Mouse (Mus musculus) ES-Bruce4 (cell line): Measurements from ENCODE around the gene Gm17651. TPM values are rescaled to one million over a fixed set of nuclear protein-coding genes. Genes with fewer than 3 reads are reported as not detected.

Source experiments
- H3K27ac ChIP-seq: 2 replicates; pipeline ENCODE4 v1.5.1; 2012; ENCODE audit warnings: low read length, inconsistent platforms; ENCODE audit not compliant: insufficient read depth
- H3K27me3 ChIP-seq: 2 replicates; pipeline ENCODE4 v1.6.1; 2012; ENCODE audit warnings: mild to moderate bottlenecking, low read length, inconsistent platforms; ENCODE audit not compliant: control insufficient read depth, poor library complexity, insufficient read depth, severe bottlenecking
- H3K36me3 ChIP-seq: 2 replicates; pipeline ENCODE4 v1.6.1; 2012; ENCODE audit warnings: inconsistent platforms, mild to moderate bottlenecking, low read length, moderate library complexity; ENCODE audit not compliant: control insufficient read depth, poor library complexity, insufficient read depth, severe bottlenecking
- H3K4me1 ChIP-seq: one replicate; pipeline ENCODE4 v1.8.1; 2011; ENCODE audit warnings: low read length; ENCODE audit not compliant: control insufficient read depth, insufficient read depth
- H3K4me3 ChIP-seq: 2 replicates; pipeline ENCODE4 v1.5.1; 2011; ENCODE audit warnings: low read depth, mild to moderate bottlenecking, low read length
- H3K9ac ChIP-seq: 2 replicates; pipeline ENCODE4 v1.6.1; 2012; ENCODE audit warnings: low read depth, mild to moderate bottlenecking, inconsistent platforms; ENCODE audit not compliant: poor library complexity, severe bottlenecking
- H3K9me3 ChIP-seq: replicated peaks from 2 replicates; pipeline ENCODE4 v1.6.1; 2012; ENCODE audit warnings: mild to moderate bottlenecking, low read length, inconsistent platforms; ENCODE audit not compliant: control insufficient read depth, poor library complexity, insufficient read depth, severe bottlenecking
- CTCF ChIP-seq: IDR thresholded peaks from one replicate; pipeline ENCODE4 v1.8.1; 2011; ENCODE audit warnings: low read depth, low read length
- EP300 ChIP-seq: IDR thresholded peaks from 2 replicates; pipeline ENCODE4 v1.6.1; 2011; ENCODE audit warnings: low read depth, low read length; ENCODE audit not compliant: insufficient read depth
- POLR2A ChIP-seq: IDR thresholded peaks from one replicate; pipeline ENCODE4 v1.8.1; 2011; ENCODE audit warnings: low read length; ENCODE audit not compliant: insufficient read depth
- polyA plus RNA-seq: library from polyadenylated mRNA; stranded (reverse); fragments of >200 nt; gene quantifications from 2 replicates; pipeline ENCODE4 v1.2.4, GENCODE M21; 2011; ENCODE audit warnings: low read depth; ENCODE audit not compliant: missing spikeins, insufficient read depth, insufficient read length

Gm17651 gene
- polyA plus RNA-seq, 1 experiment, result not detected

- Histone ChIP-seq H3K27ac (no peak overlapping the region), H3K27me3 (no peaks in the 10 kb centered on the region), H3K36me3 (peaks cover 9% of the 10 kb centered on the region; the same call in 1 of the 2 replicates), H3K4me3 (no peak overlapping the region), H3K9ac (no peak overlapping the region), H3K4me1 (no peaks in the 10 kb centered on the region), H3K9me3 (no peaks in the 10 kb centered on the region)
- TF ChIP-seq CTCF, result no peak
- TF ChIP-seq EP300, result no peak
- TF ChIP-seq POLR2A, result no peak
Observed at GRCm38 (mm10) chr3:97667093-97667675, 7.3 kb downstream of the Gm17651 start.

GRCm38 (mm10) chr3:97666154-97666553 lies 8.3 kb downstream of the Gm17651 start:
- H3K4me1 ChIP-seq, result no peaks in the 10 kb centered on the region
- no peak overlapping the region for H3K9ac ChIP-seq
- H3K36me3 ChIP-seq, result peaks cover 9% of the 10 kb centered on the region; the same call in 1 of the 2 replicates
- no peaks in the 10 kb centered on the region for H3K9me3 ChIP-seq
- no peak overlapping the region for H3K27ac ChIP-seq
- TF ChIP-seq CTCF, result no peak
- TF ChIP-seq EP300, result no peak
- no peak for TF ChIP-seq POLR2A
- no peaks in the 10 kb centered on the region for H3K27me3 ChIP-seq
- H3K4me3 ChIP-seq, result no peak overlapping the region

- H3K27me3 ChIP-seq, result no peaks in the 10 kb centered on the region
- TF ChIP-seq CTCF, result no peak
- no peak for TF ChIP-seq EP300
- TF ChIP-seq POLR2A, result no peak
- no peaks in the 10 kb centered on the region for H3K4me1 ChIP-seq
- no peak overlapping the region for H3K27ac ChIP-seq
- peaks cover 9% of the 10 kb centered on the region; the same call in 1 of the 2 replicates for H3K36me3 ChIP-seq
- H3K9ac ChIP-seq, result no peak overlapping the region
- H3K4me3 ChIP-seq, result no peak overlapping the region
- H3K9me3 ChIP-seq, result no peaks in the 10 kb centered on the region
Observed at GRCm38 (mm10) chr3:97665525-97665924, 9.0 kb downstream of the Gm17651 start.

GRCm38 (mm10) chr3:97661206-97661605 lies 13.3 kb downstream of the Gm17651 start:
- H3K9me3 ChIP-seq, result no peaks in the 10 kb centered on the region
- no peak for TF ChIP-seq EP300
- no peak for TF ChIP-seq POLR2A
- TF ChIP-seq CTCF, result no peak
- no peak overlapping the region for H3K27ac ChIP-seq
- no peak overlapping the region for H3K4me3 ChIP-seq
- no peaks in the 10 kb centered on the region for H3K4me1 ChIP-seq
- 0 out of 2 replicates have a peak, but pooled peaks cover 5% of the 10 kb centered on the region for H3K36me3 ChIP-seq
- no peaks in the 10 kb centered on the region for H3K27me3 ChIP-seq
- H3K9ac ChIP-seq, result no peak overlapping the region

GRCm38 (mm10) chr3:97659746-97660145 lies 14.7 kb downstream of the Gm17651 start:
- Histone ChIP-seq H3K9me3 (no peaks in the 10 kb centered on the region), H3K36me3 (0 out of 2 replicates have a peak, but pooled peaks cover 5% of the 10 kb centered on the region), H3K27me3 (no peaks in the 10 kb centered on the region), H3K9ac (no peak overlapping the region), H3K4me1 (no peaks in the 10 kb centered on the region), H3K4me3 (no peak overlapping the region), H3K27ac (no peak overlapping the region)
- no peak for TF ChIP-seq CTCF
- no peak for TF ChIP-seq EP300
- no peak for TF ChIP-seq POLR2A

- H3K27ac ChIP-seq, result no peak overlapping the region
- no peaks in the 10 kb centered on the region for H3K4me1 ChIP-seq
- peak overlapping the region; percentile 89 for H3K4me3 ChIP-seq
- no peaks in the 10 kb centered on the region for H3K27me3 ChIP-seq
- H3K9ac ChIP-seq, result peak overlapping the region; percentile 85
- TF ChIP-seq CTCF, result no peak
- TF ChIP-seq EP300, result no peak
- TF ChIP-seq POLR2A, result no peak
- no peaks in the 10 kb centered on the region for H3K9me3 ChIP-seq
- 0 out of 2 replicates have a peak, but pooled peaks cover 2% of the 10 kb centered on the region for H3K36me3 ChIP-seq
Observed at GRCm38 (mm10) chr3:97658426-97659193, 15.9 kb downstream of the Gm17651 start.
